25 mouse cellular contexts compared by ENCODE assay signal in the genomic region with DNA sequence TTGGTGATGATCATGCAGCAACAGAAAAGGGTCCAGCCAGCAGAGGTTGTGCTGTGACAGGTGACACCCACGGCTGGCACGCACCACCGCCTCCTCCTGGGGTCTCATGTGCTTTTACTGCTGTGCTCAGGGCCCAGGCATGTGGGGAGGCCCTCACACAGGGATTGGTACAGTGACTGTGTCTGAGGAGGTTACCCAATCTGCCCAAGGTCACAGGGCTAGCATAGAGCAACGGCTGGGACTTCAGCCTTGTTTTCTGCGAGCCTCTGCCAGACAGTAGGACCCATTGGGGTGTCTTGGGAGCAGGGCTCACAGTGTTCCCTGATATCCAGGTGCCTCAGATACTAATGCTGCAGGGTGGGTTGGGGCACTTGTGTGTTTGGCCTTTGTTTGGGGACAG. TPM values are rescaled to one million over a fixed set of nuclear protein-coding genes. Genes with fewer than 3 reads are reported as not detected.
"Had no signal": no experiment of that assay in that cellular context is flagged by ENCODE, and none has a peak within 500 bp of the region (broad histone marks: within the 10 kb centered on the region; RNA-seq: fewer than 3 reads in every experiment).

No protein-coding gene starts in this region.

- ATAC-seq: midbrain, embryonic 13.5 days; midbrain, embryonic 16.5 days had no signal

- H3K9ac ChIP-seq: kidney, embryonic 15.5 days; liver, embryonic 15.5 days; lung, embryonic 15.5 days; midbrain, embryonic 13.5 days; neural tube, embryonic 13.5 days had no signal

- H3K36me3 ChIP-seq: kidney, embryonic 15.5 days; liver, embryonic 15.5 days; lung, embryonic 15.5 days; midbrain, embryonic 10.5 days; midbrain, embryonic 13.5 days; neural tube, embryonic 13.5 days had no signal

- H3K4me2 ChIP-seq: kidney, embryonic 15.5 days; liver, embryonic 11.5 days; liver, embryonic 15.5 days; lung, embryonic 15.5 days; midbrain, embryonic 13.5 days; neural tube, embryonic 13.5 days had no signal

- H3K4me1 ChIP-seq: liver, embryonic 15.5 days had no signal

- H3K27me3 ChIP-seq: lung, embryonic 15.5 days had no signal

- DNase-seq: kidney, adult 8-10 months; kidney, postnatal 10 days; kidney, postnatal 36 days; layer of hippocampus, postnatal 36 days; lung, adult 18-20 months; lung, postnatal 10 days; lung, postnatal 36 days; right cerebral cortex, postnatal 14 days; right cerebral cortex, postnatal 4 days; thymus, adult 18-20 months; thymus, postnatal 36 days had no signal

- H3K4me3 ChIP-seq: kidney, embryonic 15.5 days; left cerebral cortex, adult 2 months; liver, embryonic 15.5 days; lung, embryonic 15.5 days; megakaryocyte, embryonic 14.5 days; midbrain, embryonic 10.5 days; midbrain, embryonic 13.5 days; myocyte; neural tube, embryonic 13.5 days had no signal

- H3K9me3 ChIP-seq: kidney, embryonic 15.5 days; liver, embryonic 15.5 days; lung, embryonic 15.5 days; megakaryocyte, embryonic 14.5 days; midbrain, embryonic 10.5 days; midbrain, embryonic 13.5 days; neural tube, embryonic 13.5 days had no signal

- H3K27ac ChIP-seq: kidney, embryonic 15.5 days; left cerebral cortex, adult 2 months; liver, embryonic 15.5 days; lung, embryonic 15.5 days; midbrain, embryonic 10.5 days; midbrain, embryonic 13.5 days; neural tube, embryonic 13.5 days; stomach, postnatal 0 days had no signal

RNA-seq across cellular contexts. Expression of a gene that starts 4.8 kb away (rescaled TPM):
- total RNA-seq: monocyte, adult 5-6 weeks; neutrophil, adult 5-6 weeks had no signal

RNA-seq across cellular contexts. Expression of a gene that starts 34.7 kb away (rescaled TPM):
- total RNA-seq: monocyte, adult 5-6 weeks; neutrophil, adult 5-6 weeks had no signal
